Mouse (Mus musculus): ENCODE results near the gene Agpat2. TPM values are rescaled to one million over a fixed set of nuclear protein-coding genes. Genes with fewer than 3 reads are reported as not detected.

Gene Agpat2
- total RNA-seq, 2 experiments from 2014 or later, result 53.3 to 78.7 TPM

GRCm38 (mm10) chr2:26549801-26550200 is 54.4 kb downstream of the Agpat2 start:
- DNase-seq, result peak in 1 of 2 experiments; percentile 31
- intact Hi-C loops (cut with DNase I), result no loop called here

DNA sequence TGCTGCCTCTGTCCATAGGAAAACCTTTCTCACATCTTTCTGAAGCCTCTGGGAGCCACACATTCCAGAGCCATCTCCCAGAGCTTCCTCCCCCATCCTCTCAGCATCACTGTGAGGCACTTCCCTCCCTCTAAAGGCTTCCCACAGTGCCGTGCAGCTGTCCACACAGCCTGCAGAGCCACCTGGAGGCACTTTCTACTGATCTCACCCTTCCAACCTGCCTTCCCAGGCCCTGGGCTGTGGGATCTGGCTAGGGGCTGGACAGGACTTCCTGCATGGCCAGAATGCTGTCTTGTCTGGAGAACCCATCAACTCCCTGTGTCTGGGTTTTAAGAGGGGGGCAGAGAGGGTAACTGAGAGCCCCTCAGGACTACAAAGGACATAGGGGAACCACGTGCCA is 56.7 kb downstream of the Agpat2 start:
- DNase-seq, result peak in 1 of 2 experiments; percentile 55
- intact Hi-C loops (cut with DNase I), result no loop called here

DNA sequence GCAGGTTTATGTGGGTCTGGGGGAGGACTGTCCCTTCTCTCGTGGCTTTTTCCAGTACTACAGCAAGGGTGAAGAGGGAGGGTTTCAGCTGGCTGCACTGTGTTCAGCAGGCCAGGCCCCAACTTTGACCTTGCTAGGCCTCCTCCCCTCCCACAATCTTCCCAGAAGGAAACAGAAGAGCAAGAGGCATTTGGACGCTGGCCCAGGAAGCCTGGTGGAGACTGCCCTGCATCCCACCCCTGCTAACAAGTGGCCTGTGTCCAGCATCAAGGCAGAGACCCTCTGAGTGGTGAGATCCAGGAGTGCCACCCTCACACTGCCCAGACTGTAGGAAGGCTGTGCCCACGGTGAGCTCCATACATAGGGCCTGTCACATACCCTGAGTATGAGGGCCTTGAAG is 60.0 kb downstream of the Agpat2 start:
- intact Hi-C loops (cut with DNase I), result loop anchor here (2.0 kb wide), 1 partner anchor 37 kb away; no protein-coding TSS in a partner anchor
- peak in 1 of 2 experiments; percentile 61 for DNase-seq

DNA sequence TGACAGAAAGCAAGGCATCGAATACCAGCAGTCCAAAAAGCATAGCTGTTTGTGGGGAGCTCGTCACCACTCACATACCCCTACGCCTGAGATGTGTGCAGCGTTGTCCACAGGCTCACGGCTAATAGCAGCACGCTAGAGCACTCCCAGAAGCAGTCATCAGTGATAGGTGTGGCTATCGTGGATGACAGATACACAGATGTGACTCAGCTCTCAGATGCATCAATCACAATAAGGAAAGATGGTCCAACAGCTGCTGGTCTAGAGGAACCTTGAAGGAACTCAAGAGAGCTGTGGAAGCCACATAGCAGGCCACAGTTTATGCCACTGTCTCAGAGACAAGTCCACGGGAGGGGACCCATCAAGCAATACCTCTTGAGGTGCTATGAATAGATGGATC is 60.4 kb downstream of the Agpat2 start:
- intact Hi-C loops (cut with DNase I), result loop anchor here (2.0 kb wide), 1 partner anchor 37 kb away; no protein-coding TSS in a partner anchor
- no peak for DNase-seq

DNA sequence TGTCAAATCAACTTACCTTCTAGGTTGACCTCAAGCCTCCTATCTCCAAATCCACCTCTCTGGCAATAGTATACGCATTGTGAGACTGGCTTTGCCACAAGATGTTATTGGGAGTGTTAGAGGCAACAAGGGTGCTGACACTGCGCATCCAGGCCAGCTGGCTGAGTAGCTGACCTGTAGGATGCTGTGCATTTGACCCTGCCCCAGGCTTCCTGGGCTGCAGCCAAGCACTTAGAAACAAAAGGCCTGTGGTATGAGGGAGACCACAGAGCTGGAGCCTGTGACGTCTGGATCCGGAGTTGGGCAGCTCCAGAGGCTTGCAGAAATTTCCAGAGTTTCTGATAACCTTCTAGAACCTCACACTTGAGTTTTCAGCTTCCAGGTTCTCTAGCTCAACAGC is 61.1 kb downstream of the Agpat2 start:
- intact Hi-C loops (cut with DNase I), result no loop called here
- DNase-seq, result no peak

Small RNA genes lying within 50 kb of the gene (microRNA-seq; reads per million reads assigned to microRNA genes)
- gene Mir126a (3.5 to 3.6 reads per million in 2 experiments), gene Mir126b (0 reads per million in 2 experiments)

Other genes starting within 250 kb of the Agpat2 start
- 1 to 10 TPM; 1.2 to 1.3 TPM for gene Card9, start 243.5 kb downstream of the Agpat2 start, total RNA-seq (2021)
- gene Snapc4, start 223.8 kb downstream of the Agpat2 start, total RNA-seq (2021), result 10 to 100 TPM; 13.0 to 15.5 TPM
- gene Entr1, start 215.1 kb downstream of the Agpat2 start, total RNA-seq (2021), result 10 to 100 TPM; 58.5 to 58.8 TPM
- 100 to 1,000 TPM; 116 to 130 TPM for gene Pmpca, start 215.1 kb downstream of the Agpat2 start, total RNA-seq (2021)
- gene Inpp5e, start 195.2 kb downstream of the Agpat2 start, total RNA-seq (2021), result 10 to 100 TPM; 15.3 to 17.1 TPM
- gene Sec16a, start 159.2 kb downstream of the Agpat2 start, total RNA-seq (2021), result 10 to 100 TPM; 38.2 to 45.5 TPM
- 10 to 100 TPM; 54.0 to 54.3 TPM for gene Notch1, start 87.8 kb downstream of the Agpat2 start, total RNA-seq (2021)
- gene Egfl7, start 24.4 kb downstream of the Agpat2 start, total RNA-seq (2021), result 100 to 1,000 TPM; 325 to 346 TPM
- gene Gm20532, start 17.8 kb downstream of the Agpat2 start, total RNA-seq (2021), result under 1 TPM in 1 of 2 experiments, not detected in 1; 0.36 TPM
- 10 to 100 TPM; 13.8 to 16.8 TPM for gene Fam69b, start 24.0 kb upstream of the Agpat2 start, total RNA-seq (2021)
- not detected for gene Lcn4, start 66.9 kb upstream of the Agpat2 start, total RNA-seq (2021)